Mouse (Mus musculus) forebrain, postnatal 0 days (tissue): Measurements from ENCODE around the gene Lman2. TPM values are rescaled to one million over a fixed set of nuclear protein-coding genes. Genes with fewer than 3 reads are reported as not detected.

Experiments
- ATAC-seq: fragments of 200-750 bp; cut with Nextera tagmentation; 2 replicates; pipeline ENCODE4 v1.8.0; 2017; ENCODE audit warnings: mild to moderate bottlenecking, moderate library complexity
- DNase-seq: peaks from one replicate; pipeline ENCODE4 v3.0.0-alpha.2; 2015
- H3K27ac ChIP-seq: fragments of 300-500 bp; sonication (generic); 2 replicates; pipeline ENCODE4 v1.5.1; 2014; ENCODE audit warnings: low read depth, mild to moderate bottlenecking, antibody characterized with exemption, low read length, moderate library complexity, mixed read lengths
- H3K27me3 ChIP-seq: fragments of 300-500 bp; sonication (generic); 2 replicates; pipeline ENCODE4 v1.6.1; 2014; ENCODE audit warnings: mild to moderate bottlenecking, low read length, mixed read lengths; ENCODE audit not compliant: insufficient read depth
- H3K36me3 ChIP-seq: fragments of 300-500 bp; sonication (generic); 2 replicates; pipeline ENCODE4 v1.6.1; 2014; ENCODE audit warnings: mild to moderate bottlenecking, moderate library complexity; ENCODE audit not compliant: insufficient read depth
- H3K4me1 ChIP-seq: fragments of 300-500 bp; sonication (generic); 2 replicates; pipeline ENCODE4 v1.6.1; 2014; ENCODE audit warnings: antibody characterized with exemption; ENCODE audit not compliant: insufficient read depth
- H3K4me2 ChIP-seq: fragments of 300-500 bp; sonication (generic); 2 replicates; pipeline ENCODE4 v1.6.1; 2014; ENCODE audit warnings: low read depth, mild to moderate bottlenecking, moderate library complexity
- H3K4me3 ChIP-seq: fragments of 300-500 bp; sonication (generic); 2 replicates; pipeline ENCODE4 v1.5.1; 2014; ENCODE audit warnings: low read depth, low read length, mixed read lengths
- H3K9ac ChIP-seq: fragments of 300-500 bp; sonication (generic); 2 replicates; pipeline ENCODE4 v1.6.1; 2014; ENCODE audit warnings: mild to moderate bottlenecking
- H3K9me3 ChIP-seq: fragments of 300-500 bp; sonication (generic); 2 replicates; pipeline ENCODE4 v1.6.1; 2016; ENCODE audit warnings: low read length
- CTCF ChIP-seq: sonication (generic); IDR thresholded peaks from 2 replicates; pipeline ENCODE4 v1.5.1; 2016; ENCODE audit warnings: antibody characterized with exemption, control low read depth, low read depth
- WGBS: fragments of 180-500 bp; shearing (Covaris S2); extraction: QIAGEN DNeasy Blood & Tissue Kit; methylation state at CpG from one replicate; pipeline ENCODE4 v1.1.7; 2014; 5-methylcytosine and 5-hydroxymethylcytosine counted together
- polyA plus RNA-seq: library from polyadenylated mRNA; unstranded; fragments of >200 nt; fragmentation: Nextera tagmentation; extraction: Ambion mirVana; gene quantifications from 2 replicates; pipeline ENCODE4 v1.2.1, GENCODE M21; 2015
- total RNA-seq: library from RNA; depleted of rRNA; stranded (reverse); fragments of >200 nt; gene quantifications from 2 replicates; pipeline ENCODE4 v1.2.3, GENCODE M21; 2014

Lman2 gene
- total and polyA plus RNA-seq, 2 experiments from 2014 or later, result 32.8 to 62.6 TPM

DNA sequence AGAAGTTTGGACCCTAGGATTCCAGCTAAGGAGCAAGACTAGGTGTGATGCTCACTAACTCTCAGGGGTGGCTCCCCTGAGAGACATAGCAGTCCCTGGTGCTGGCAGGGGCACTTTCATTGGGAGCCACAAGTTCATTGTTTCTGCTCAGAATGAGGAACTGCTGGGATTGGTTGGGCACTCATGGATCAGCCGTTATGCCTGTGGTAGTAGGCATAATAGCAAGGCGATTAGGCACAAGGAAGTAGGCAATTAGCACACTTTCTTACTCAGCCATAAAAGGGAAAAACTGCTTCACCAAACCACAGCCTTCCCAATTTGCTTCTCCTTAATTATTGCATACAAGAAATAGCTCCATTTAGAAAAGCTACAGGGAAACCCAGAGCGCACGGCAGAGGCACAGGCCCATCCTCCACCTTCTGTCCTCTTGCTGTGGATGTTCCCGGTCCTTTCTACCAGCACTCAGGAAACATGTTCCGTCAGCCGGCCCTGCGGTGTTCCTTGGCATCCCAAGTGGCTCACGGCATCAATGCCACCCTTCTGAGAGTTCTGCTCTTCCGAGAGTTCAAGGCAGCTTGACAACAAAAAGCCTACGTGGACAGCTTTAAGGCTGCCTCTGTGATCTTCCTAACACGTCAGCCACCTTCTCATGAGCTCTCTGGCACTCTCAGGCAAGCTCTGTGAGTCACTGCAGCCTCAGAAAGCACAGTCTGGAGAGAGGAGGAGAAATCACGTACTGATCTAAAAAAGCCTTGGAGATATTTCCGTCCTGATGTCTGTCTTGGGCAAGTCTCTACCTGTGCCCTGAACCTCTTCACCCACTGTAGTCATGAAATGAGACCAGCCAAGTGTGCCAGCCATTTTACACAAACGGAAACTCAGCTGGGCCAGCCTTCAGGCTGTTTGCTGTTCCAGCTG lies 41.6 kb upstream of the Lman2 start:
- H3K27ac ChIP-seq, result peak overlapping the region; percentile 4; the same call in 1 of the 2 replicates
- TF ChIP-seq CTCF, result no peak
- no peak overlapping the region for H3K9ac ChIP-seq
- H3K4me1 ChIP-seq, result peaks cover 5% of the 10 kb centered on the region; the same call in 1 of the 2 replicates
- DNase-seq, result peak; percentile 35
- H3K36me3 ChIP-seq, result no peaks in the 10 kb centered on the region
- no peak overlapping the region for H3K4me3 ChIP-seq
- H3K27me3 ChIP-seq, result no peaks in the 10 kb centered on the region
- ATAC-seq, result no peak
- no peaks in the 10 kb centered on the region for H3K9me3 ChIP-seq
- 38% methylated on average over 15 of the region's 15 CpGs for WGBS
- no peak overlapping the region for H3K4me2 ChIP-seq

DNA sequence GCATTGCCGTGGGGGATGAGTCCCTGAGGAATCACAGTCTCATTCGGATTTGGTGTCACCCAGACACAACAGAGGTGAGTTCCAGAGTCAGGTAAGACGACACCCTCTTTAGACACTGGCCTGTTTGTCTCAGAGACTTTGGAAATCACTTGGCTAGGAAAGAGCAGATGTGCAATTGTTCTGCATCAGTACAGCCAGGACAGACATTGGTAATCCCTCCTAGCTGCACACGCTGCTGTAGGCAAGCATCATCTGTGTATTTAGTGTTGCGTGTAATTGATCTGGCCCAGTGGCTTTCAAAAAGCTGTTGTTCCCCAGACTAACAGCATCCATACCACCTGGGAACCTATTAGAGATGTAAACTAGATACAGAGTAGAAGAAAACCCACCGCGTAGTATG lies 40.7 kb upstream of the Lman2 start:
- no peak for TF ChIP-seq CTCF
- WGBS, result 69% methylated on average over 7 of the region's 7 CpGs
- H3K27me3 ChIP-seq, result no peaks in the 10 kb centered on the region
- DNase-seq (no peak), ATAC-seq (no peak)
- no peak overlapping the region for H3K9ac ChIP-seq
- H3K4me3 ChIP-seq, result no peak overlapping the region
- H3K36me3 ChIP-seq, result no peaks in the 10 kb centered on the region
- no peak overlapping the region for H3K4me2 ChIP-seq
- H3K4me1 ChIP-seq, result peaks cover 5% of the 10 kb centered on the region; the same call in 1 of the 2 replicates
- no peaks in the 10 kb centered on the region for H3K9me3 ChIP-seq
- H3K27ac ChIP-seq, result no peak overlapping the region

DNA sequence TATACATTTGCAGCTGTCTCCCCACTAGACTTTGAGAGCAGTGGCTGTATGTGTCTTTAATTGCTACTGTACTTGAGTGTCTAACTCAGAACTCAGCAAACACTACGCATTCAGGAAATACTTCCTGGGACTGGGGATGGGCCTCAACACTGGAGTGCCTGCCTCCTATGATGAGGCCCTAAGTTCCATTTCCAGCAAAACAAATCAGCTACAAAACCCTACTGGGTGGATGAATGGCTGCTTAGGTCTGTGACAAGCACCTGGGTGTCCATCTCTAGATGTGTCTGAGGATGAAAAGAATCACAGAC lies 37.4 kb upstream of the Lman2 start:
- DNase-seq, result no peak
- TF ChIP-seq CTCF, result no peak
- Histone ChIP-seq H3K4me3 (no peak overlapping the region), H3K4me1 (no peaks in the 10 kb centered on the region), H3K27ac (no peak overlapping the region), H3K9ac (no peak overlapping the region), H3K9me3 (no peaks in the 10 kb centered on the region), H3K27me3 (no peaks in the 10 kb centered on the region), H3K36me3 (no peaks in the 10 kb centered on the region), H3K4me2 (no peak overlapping the region)
- 85% methylated on average over 1 of the region's 1 CpGs for WGBS
- no peak for ATAC-seq

DNA sequence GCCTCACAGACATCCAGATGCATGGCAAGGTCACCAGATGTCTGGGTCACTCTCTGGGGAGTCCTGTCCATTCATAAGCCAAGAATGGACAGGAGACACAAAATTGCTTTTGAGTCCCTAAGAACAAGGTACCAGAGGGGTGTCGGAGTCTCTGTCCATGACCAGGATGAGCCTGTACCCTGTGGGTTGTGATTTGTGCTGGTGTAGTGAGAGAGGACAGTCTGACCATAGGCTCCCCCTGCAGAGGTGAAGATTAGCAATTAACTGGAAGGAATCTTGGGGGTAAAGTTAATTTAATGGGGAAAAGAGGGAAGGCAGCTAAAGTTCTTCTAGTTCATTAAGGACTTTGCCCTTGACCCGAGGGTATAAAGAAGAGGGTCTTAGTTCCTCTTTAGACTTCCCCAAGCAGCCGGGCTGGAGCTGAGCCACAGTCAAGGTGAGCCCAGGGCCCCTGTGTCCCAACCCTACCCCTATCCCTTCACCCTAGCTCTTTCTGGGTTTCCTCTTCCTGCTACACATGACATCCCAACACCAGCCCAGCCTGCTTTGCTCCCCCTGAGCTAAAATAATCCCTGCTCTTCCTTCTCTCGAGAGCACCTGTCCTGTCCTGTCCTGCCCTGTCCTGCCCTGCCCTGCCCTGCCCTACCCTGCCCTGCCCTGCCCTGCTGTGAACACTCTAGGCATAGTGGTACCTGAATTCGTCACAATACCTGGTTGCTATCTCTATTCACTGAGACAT lies 36.9 kb upstream of the Lman2 start:
- no peaks in the 10 kb centered on the region for H3K9me3 ChIP-seq
- no peak overlapping the region for H3K9ac ChIP-seq
- no peak overlapping the region for H3K4me2 ChIP-seq
- DNase-seq (no peak), ATAC-seq (no peak)
- no peaks in the 10 kb centered on the region for H3K36me3 ChIP-seq
- no peak overlapping the region for H3K27ac ChIP-seq
- no peak overlapping the region for H3K4me3 ChIP-seq
- H3K27me3 ChIP-seq, result no peaks in the 10 kb centered on the region
- WGBS, result 68% methylated on average over 5 of the region's 5 CpGs
- TF ChIP-seq CTCF, result no peak
- no peaks in the 10 kb centered on the region for H3K4me1 ChIP-seq

DNA sequence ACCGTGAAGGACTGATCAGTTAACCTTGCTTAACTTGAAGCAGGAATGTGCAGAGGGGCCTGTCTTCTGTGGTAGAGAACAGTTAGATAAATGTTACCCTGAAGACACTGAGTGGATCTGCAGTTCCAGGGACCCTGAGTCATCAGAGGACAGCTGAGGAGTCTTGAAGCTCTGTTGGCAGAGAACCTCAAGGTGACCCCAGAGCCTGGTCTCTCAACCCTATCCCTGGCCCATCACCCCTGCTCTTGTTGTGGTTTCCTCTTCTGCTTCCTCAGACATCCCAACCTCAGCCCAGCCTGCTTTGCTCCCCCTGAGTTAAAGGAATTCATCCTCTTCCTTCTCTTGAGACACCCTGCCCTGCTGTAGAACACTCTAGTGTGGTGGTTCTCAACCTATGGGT lies 35.5 kb upstream of the Lman2 start, which contains the start of gene Slc34a1:
Gene Slc34a1, plus strand, starts transcription at position 100 of the 400 bp plus-strand sequence.
- no peaks in the 10 kb centered on the region for H3K9me3 ChIP-seq
- no peak for TF ChIP-seq CTCF
- DNase-seq (no peak), ATAC-seq (no peak)
- no peak within 1 kb of the TSS for H3K9ac ChIP-seq
- H3K27ac ChIP-seq, result no peak within 1 kb of the TSS
- no peaks in the 10 kb centered on the region for H3K36me3 ChIP-seq
- no peaks in the 10 kb centered on the region for H3K27me3 ChIP-seq
- H3K4me3 ChIP-seq, result no peak within 1 kb of the TSS
- no peaks in the 10 kb centered on the region for H3K4me1 ChIP-seq
- H3K4me2 ChIP-seq, result no peak within 1 kb of the TSS
- 90% methylated on average over 1 of the region's 1 CpGs for WGBS

DNA sequence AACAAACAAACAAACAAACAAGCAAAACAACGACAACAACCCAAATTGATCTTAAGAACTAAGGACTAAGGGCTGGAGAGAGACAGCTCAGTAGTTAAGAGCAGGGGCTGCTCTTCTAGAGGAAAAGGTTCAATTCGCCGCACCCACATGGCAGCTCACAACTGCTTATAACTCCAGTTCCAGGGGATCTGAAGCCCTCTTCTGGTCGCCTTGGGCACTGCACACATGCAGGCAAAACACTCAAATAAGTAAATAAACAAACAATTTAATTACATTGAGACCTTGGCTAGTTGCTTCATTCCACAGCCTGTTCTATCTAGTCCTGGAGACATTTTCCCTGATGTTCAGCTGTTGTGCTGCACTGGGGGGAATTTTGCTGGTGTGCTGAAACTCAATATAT lies 30.4 kb upstream of the Lman2 start:
- H3K4me3 ChIP-seq, result no peak overlapping the region
- no peaks in the 10 kb centered on the region for H3K4me1 ChIP-seq
- no peak overlapping the region for H3K27ac ChIP-seq
- DNase-seq, result no peak
- TF ChIP-seq CTCF, result peak; percentile 38
- 67% methylated on average over 4 of the region's 4 CpGs for WGBS
- no peaks in the 10 kb centered on the region for H3K36me3 ChIP-seq
- no peaks in the 10 kb centered on the region for H3K27me3 ChIP-seq
- ATAC-seq, result no peak
- H3K4me2 ChIP-seq, result no peak overlapping the region
- H3K9me3 ChIP-seq, result no peaks in the 10 kb centered on the region
- no peak overlapping the region for H3K9ac ChIP-seq

DNA sequence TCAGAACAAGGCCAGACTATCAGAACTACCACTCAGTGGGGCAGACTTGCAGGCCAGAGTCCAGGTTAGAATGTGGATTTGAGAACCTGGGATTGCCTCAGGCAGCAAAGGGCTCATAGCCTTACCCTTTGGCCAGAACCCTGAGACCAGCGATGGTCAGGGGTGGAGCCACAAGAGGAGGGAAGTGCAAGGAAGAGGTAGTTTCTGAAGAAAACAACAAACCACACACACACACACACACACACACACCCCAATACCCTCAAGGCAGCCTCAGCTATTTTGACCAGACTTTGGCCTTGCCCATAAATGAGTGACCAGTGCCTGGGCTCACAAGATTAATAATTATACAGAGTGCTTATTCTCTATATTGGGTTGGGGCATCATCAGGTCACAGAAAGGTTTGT lies 29.0 kb upstream of the Lman2 start:
- Histone ChIP-seq H3K4me1 (no peaks in the 10 kb centered on the region), H3K9ac (no peak overlapping the region), H3K27me3 (no peaks in the 10 kb centered on the region), H3K9me3 (no peaks in the 10 kb centered on the region), H3K27ac (no peak overlapping the region), H3K4me2 (no peak overlapping the region), H3K4me3 (no peak overlapping the region), H3K36me3 (no peaks in the 10 kb centered on the region)
- no peak for DNase-seq
- WGBS, result 90% methylated on average over 1 of the region's 1 CpGs
- TF ChIP-seq CTCF, result no peak
- no peak for ATAC-seq
